Mouse (Mus musculus) midbrain, postnatal 0 days (tissue): ENCODE results near the gene Gm609. TPM values are rescaled to one million over a fixed set of nuclear protein-coding genes. Genes with fewer than 3 reads are reported as not detected.

Source experiments
- ATAC-seq: fragments of 200-750 bp; cut with Nextera tagmentation; 2 replicates; pipeline ENCODE4 v1.8.0; 2017; ENCODE audit warnings: moderate number of reproducible peaks, mild to moderate bottlenecking, moderate TSS enrichment, moderate library complexity; ENCODE audit not compliant: low FRiP score
- DNase-seq: peaks from one replicate; pipeline ENCODE4 v3.0.0-alpha.2; 2015; ENCODE audit warnings: low spot score
- H3K27ac ChIP-seq: fragments of 300-500 bp; sonication (generic); 2 replicates; pipeline ENCODE4 v1.5.1; 2014; ENCODE audit warnings: low read depth, mild to moderate bottlenecking, low read length, mixed read lengths
- H3K27me3 ChIP-seq: fragments of 300-500 bp; sonication (generic); 2 replicates; pipeline ENCODE4 v1.6.1; 2014; ENCODE audit warnings: low read length, control low read depth, mixed read lengths; ENCODE audit not compliant: insufficient read depth
- H3K36me3 ChIP-seq: fragments of 300-500 bp; sonication (generic); 2 replicates; pipeline ENCODE4 v1.6.1; 2014; ENCODE audit warnings: low read length, control low read depth, mixed read lengths; ENCODE audit not compliant: insufficient read depth
- H3K4me1 ChIP-seq: fragments of 300-500 bp; sonication (generic); 2 replicates; pipeline ENCODE4 v1.6.1; 2014; ENCODE audit warnings: mild to moderate bottlenecking, control low read depth, antibody characterized with exemption, low read length, mixed read lengths; ENCODE audit not compliant: insufficient read depth
- H3K4me2 ChIP-seq: fragments of 300-500 bp; sonication (generic); 2 replicates; pipeline ENCODE4 v1.6.1; 2014; ENCODE audit warnings: low read depth, mild to moderate bottlenecking, low read length, mixed read lengths; ENCODE audit not compliant: poor library complexity, severe bottlenecking
- H3K4me3 ChIP-seq: fragments of 300-500 bp; sonication (generic); 2 replicates; pipeline ENCODE4 v1.5.1; 2014; ENCODE audit warnings: low read depth, mild to moderate bottlenecking, low read length, moderate library complexity
- H3K9ac ChIP-seq: fragments of 300-500 bp; sonication (generic); replicated peaks from 2 replicates; pipeline ENCODE4 v1.6.1; 2014; ENCODE audit warnings: mild to moderate bottlenecking, low read length, moderate library complexity, mixed read lengths; ENCODE audit not compliant: poor library complexity, severe bottlenecking
- H3K9me3 ChIP-seq: fragments of 300-500 bp; sonication (generic); 2 replicates; pipeline ENCODE4 v1.6.1; 2016; ENCODE audit warnings: low read length, control low read depth
- CTCF ChIP-seq: IDR thresholded peaks from 2 replicates; pipeline ENCODE4 v1.5.1; 2016; ENCODE audit warnings: antibody characterized with exemption, mild to moderate bottlenecking
- WGBS: fragments of 180-500 bp; shearing (Covaris S2); extraction: QIAGEN DNeasy Blood & Tissue Kit; methylation state at CpG from one replicate; pipeline ENCODE4 v1.1.7; 2014; 5-methylcytosine and 5-hydroxymethylcytosine counted together
- polyA plus RNA-seq: library from polyadenylated mRNA; unstranded; fragments of >200 nt; fragmentation: Nextera tagmentation; extraction: Ambion mirVana; gene quantifications from 2 replicates; pipeline ENCODE4 v1.2.1, GENCODE M21; 2015
- total RNA-seq: library from RNA; depleted of rRNA; stranded (reverse); fragments of >200 nt; gene quantifications from 2 replicates; pipeline ENCODE4 v1.2.3, GENCODE M21; 2014

Gm609 gene
- total and polyA plus RNA-seq, 2 experiments from 2014 or later, result not detected

DNA sequence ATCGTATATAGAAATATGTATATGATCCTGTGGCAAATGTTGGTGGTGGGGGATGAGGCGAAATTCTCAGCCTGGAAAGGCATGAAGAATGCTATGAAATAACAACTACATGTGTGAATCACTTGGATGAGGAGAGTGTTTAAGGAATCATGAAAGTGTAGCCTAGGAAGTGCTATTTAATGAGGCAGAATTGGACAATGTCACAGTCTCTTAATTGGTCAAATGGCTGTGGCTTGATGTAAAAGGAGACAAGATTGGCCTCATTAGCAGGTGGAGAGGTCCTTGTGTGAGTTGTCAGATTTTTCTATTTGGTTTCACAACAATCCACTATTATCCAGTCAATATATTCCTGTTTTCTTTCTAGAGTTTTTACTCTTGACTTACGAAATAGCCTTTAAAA, 101.1 kb downstream of the Gm609 start:
- WGBS, result 94% methylated on average over 3 of the region's 3 CpGs
- no peak overlapping the region for H3K9ac ChIP-seq
- H3K9me3 ChIP-seq, result no peaks in the 10 kb centered on the region
- H3K4me1 ChIP-seq, result no peaks in the 10 kb centered on the region
- TF ChIP-seq CTCF, result no peak
- no peak overlapping the region for H3K4me3 ChIP-seq
- no peak overlapping the region for H3K27ac ChIP-seq
- ATAC-seq (no peak), DNase-seq (no peak)
- H3K36me3 ChIP-seq, result peaks cover 40% of the 10 kb centered on the region
- H3K27me3 ChIP-seq, result no peaks in the 10 kb centered on the region
- no peak overlapping the region for H3K4me2 ChIP-seq

DNA sequence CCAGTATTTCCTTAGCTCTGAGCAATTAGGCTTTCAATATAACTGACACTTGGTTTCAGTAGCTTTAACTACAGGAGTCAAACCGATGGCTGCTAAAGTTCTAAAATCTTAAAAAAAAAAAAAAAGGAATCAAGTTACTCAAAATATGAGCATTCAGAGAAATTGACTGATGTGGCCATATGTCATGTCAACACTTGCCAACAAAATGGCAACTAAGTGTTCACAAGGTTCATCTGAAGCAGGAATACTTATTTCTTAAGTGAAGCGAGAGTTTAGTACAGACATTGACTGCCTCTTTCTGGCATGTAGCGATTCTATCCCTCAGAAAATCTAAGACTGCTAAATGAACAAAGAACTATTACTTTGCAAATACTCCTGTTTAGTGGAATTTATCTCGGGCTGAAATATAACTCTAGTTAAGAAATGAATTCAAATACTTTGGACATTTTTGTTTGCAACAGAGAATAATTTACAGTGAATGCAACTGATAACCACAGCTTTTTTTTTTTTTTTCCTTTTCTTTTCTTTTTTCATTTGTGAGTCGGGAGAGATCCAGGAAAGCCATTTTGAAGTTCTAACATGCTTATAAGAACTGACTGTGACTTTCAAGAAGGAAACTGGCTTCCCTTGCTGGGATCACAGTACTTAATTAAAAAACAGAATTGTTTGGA, 102.3 kb downstream of the Gm609 start:
- H3K9ac ChIP-seq, result no peak overlapping the region
- H3K4me1 ChIP-seq, result no peaks in the 10 kb centered on the region
- no peaks in the 10 kb centered on the region for H3K27me3 ChIP-seq
- 62% methylated on average over 5 of the region's 5 CpGs for WGBS
- TF ChIP-seq CTCF, result no peak
- no peak overlapping the region for H3K4me3 ChIP-seq
- DNase-seq, result no peak
- ATAC-seq, result no peak
- H3K27ac ChIP-seq, result no peak overlapping the region
- H3K36me3 ChIP-seq, result peaks cover 32% of the 10 kb centered on the region
- H3K9me3 ChIP-seq, result no peaks in the 10 kb centered on the region
- no peak overlapping the region for H3K4me2 ChIP-seq

DNA sequence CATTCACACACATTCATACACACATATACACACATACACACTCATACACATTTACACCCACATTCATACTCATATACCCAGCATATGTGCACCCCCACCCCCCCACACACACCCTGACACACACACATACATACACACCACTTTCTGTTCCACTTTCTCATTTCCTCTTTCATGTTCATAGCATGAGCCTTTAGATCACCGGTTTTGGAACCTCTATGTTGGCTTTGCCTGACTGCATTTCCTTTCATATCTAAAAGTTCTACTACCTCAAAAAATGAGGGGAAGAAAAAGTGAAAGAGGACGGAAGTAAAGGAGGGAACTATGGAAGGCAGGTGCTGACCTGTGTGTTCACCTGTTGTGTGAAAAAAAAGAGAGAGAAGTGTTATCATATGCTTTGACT, 102.9 kb downstream of the Gm609 start:
- no peak overlapping the region for H3K27ac ChIP-seq
- no peak overlapping the region for H3K9ac ChIP-seq
- peaks cover 27% of the 10 kb centered on the region for H3K36me3 ChIP-seq
- 88% methylated on average over 2 of the region's 2 CpGs for WGBS
- H3K4me1 ChIP-seq, result no peaks in the 10 kb centered on the region
- H3K4me2 ChIP-seq, result no peak overlapping the region
- H3K9me3 ChIP-seq, result no peaks in the 10 kb centered on the region
- H3K4me3 ChIP-seq, result no peak overlapping the region
- no peak for ATAC-seq
- H3K27me3 ChIP-seq, result no peaks in the 10 kb centered on the region
- DNase-seq, result no peak
- TF ChIP-seq CTCF, result no peak

DNA sequence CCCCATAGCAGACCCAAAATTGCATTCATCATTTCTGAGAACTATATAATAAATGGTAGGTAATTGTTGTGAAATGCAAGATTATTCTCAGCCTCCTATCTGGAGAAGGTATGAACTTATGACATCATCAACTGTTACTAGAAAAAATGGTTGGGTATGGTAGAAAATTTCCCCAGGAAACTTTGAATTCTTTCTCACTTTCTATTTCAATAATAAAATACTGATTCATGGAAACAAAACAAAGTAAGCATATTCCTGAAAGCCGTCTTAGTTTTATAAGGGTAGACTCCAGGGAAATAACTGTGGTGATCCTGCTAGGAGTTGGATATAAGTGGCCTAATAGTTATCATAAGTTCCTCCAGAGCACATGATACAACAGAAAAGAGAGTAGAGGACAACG, 103.7 kb downstream of the Gm609 start:
- Histone ChIP-seq H3K27ac (no peak overlapping the region), H3K4me3 (no peak overlapping the region), H3K9ac (no peak overlapping the region), H3K36me3 (peaks cover 21% of the 10 kb centered on the region), H3K4me2 (no peak overlapping the region), H3K9me3 (no peaks in the 10 kb centered on the region), H3K4me1 (no peaks in the 10 kb centered on the region), H3K27me3 (no peaks in the 10 kb centered on the region)
- DNase-seq, result no peak
- 92% methylated on average over 2 of the region's 2 CpGs for WGBS
- no peak for TF ChIP-seq CTCF
- no peak for ATAC-seq

DNA sequence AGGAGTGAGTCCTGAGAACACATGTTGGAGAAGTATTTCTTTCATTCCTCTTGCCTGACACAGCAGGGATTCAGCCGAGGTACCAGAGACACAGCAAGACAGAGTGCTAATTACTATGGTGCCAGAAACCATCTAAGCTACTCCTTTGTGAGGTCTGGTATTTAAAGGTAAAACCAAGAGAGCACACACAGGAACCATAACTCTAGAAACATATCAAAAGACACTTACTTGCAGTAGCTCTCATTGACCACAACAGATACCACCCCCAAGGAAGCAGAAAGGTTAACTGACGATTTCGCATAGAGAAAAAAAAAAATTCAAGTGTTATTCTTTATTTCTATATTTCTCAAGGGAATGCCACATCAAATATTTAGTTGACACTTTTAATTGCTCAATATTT, 111.0 kb downstream of the Gm609 start:
- no peak for ATAC-seq
- Histone ChIP-seq H3K4me1 (no peaks in the 10 kb centered on the region), H3K27ac (no peak overlapping the region), H3K9me3 (no peaks in the 10 kb centered on the region), H3K4me2 (no peak overlapping the region), H3K4me3 (no peak overlapping the region), H3K9ac (no peak overlapping the region), H3K36me3 (peaks cover 21% of the 10 kb centered on the region), H3K27me3 (no peaks in the 10 kb centered on the region)
- no peak for TF ChIP-seq CTCF
- no peak for DNase-seq
- 88% methylated on average over 3 of the region's 3 CpGs for WGBS

DNA sequence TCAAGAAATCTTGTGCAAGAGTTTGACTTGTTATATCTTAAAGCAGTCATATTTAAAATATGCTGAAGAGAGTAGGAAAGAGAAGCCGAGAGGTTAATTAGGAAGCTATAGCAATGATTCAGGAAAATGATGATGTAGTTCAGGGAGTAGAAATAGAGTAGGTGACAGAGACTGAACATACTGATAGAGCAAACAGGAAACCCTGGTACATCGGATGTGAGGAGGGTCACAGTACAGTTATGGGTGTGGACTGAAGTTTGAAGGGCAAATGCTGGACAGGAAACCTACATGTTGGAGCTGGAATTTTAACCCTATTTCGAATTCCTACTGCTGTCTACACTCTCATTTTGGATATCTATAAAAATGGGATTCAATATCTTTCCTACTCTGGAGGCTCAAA, 113.8 kb downstream of the Gm609 start:
- no peak overlapping the region for H3K27ac ChIP-seq
- H3K27me3 ChIP-seq, result no peaks in the 10 kb centered on the region
- TF ChIP-seq CTCF, result no peak
- ATAC-seq, result no peak
- H3K4me1 ChIP-seq, result no peaks in the 10 kb centered on the region
- WGBS, result 85% methylated on average over 3 of the region's 3 CpGs
- H3K4me3 ChIP-seq, result no peak overlapping the region
- no peak overlapping the region for H3K4me2 ChIP-seq
- peaks cover 21% of the 10 kb centered on the region for H3K36me3 ChIP-seq
- no peaks in the 10 kb centered on the region for H3K9me3 ChIP-seq
- H3K9ac ChIP-seq, result no peak overlapping the region
- no peak for DNase-seq
